Mouse (Mus musculus) ES-Bruce4 (cell line): ENCODE results near the gene Hipk1.

Experiments
- CTCF ChIP-seq: IDR thresholded peaks from one replicate; pipeline ENCODE4 v1.8.1; 2011; ENCODE audit warnings: low read depth, low read length
- EP300 ChIP-seq: IDR thresholded peaks from 2 replicates; pipeline ENCODE4 v1.6.1; 2011; ENCODE audit warnings: low read depth, low read length; ENCODE audit not compliant: insufficient read depth
- POLR2A ChIP-seq: IDR thresholded peaks from one replicate; pipeline ENCODE4 v1.8.1; 2011; ENCODE audit warnings: low read length; ENCODE audit not compliant: insufficient read depth

DNA sequence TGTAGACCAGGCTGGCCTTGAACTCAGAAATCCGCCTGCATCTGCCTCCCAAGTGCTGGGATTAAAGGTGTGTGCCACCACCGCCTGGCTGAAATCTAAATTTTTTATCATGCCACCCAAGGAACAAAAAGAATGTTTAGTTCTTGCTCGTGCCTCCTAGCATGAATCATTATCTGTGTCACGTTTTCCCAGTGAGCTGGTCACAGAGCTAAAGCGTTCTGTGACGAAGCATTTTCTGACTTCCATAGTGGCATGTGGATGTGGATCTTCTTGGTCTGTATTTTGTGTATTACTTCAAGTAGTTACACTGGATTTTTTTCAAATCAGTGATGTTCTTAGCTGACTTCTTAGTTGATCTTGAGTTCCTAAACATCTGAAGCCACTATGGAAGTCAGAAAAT, 19.6 kb upstream of the Hipk1 start:
- no peak for TF ChIP-seq POLR2A
- TF ChIP-seq CTCF = no peak
- TF ChIP-seq EP300 = no peak
